Mouse (Mus musculus): Measurements from ENCODE around the gene Strn4.

Strn4 gene

GRCm38 (mm10) chr7:16842645-16843063 lies 27.0 kb downstream of the Strn4 start, which contains the start of gene Prkd2:
Gene Prkd2, plus strand, starts transcription at chr7:16842902.
- peak; percentile 97 for DNase-seq

DNA sequence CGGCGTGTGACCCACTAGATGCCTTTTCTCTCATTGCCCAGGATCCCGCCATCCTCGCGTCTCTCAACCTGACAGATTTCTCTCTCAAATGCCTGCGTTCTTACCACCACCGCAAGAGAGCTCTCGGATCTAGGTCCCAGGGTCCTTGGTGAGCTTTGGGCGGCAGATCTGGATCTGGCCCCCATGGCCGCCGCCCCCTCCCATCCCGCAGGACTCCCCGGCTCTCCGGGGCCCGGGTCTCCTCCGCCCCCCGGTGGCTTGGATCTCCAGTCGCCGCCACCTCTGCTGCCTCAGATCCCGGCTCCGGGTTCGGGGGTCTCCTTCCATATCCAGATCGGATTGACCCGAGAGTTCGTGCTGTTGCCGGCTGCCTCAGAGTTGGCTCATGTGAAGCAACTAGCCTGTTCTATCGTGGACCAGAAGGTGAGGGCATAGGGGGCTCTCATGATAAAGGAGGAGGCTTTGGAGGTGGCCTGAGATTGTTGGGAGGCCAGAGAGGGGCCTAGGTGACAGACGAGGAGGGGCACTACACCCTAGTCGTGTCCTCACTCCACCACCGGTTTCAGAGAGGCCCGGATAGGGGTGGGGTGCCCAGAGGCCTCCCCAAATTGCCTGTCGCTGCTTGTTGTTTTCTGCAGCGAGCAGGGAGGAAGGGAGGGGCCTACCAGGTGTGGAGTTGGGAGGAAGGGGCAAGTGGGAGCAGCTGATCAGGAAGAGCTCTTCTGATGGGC lies 27.9 kb downstream of the Strn4 start:
- DNase-seq = peak; percentile 50

GRCm38 (mm10) chr7:16844696-16845071 lies 29.0 kb downstream of the Strn4 start:
- no peak for DNase-seq

- peak; percentile 65 for DNase-seq
These were observed 29.6 kb downstream of the Strn4 start for GRCm38 (mm10) chr7:16845072-16845819.

DNA sequence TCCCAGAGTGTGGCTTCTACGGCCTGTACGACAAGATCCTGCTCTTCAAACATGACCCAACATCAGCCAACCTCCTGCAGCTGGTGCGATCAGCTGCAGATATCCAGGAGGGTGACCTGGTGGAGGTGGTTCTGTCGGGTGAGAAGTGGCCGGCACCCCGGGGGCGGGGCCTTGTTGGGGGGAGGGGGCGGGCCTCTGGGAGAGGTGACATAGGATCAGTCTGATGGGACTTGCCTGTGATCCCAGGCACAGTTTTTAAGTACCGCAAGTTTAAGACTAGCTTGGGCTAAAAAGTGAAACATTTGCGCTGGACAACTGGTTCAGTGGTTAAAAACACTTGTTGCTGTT lies 30.1 kb downstream of the Strn4 start:
- no peak for DNase-seq

DNA sequence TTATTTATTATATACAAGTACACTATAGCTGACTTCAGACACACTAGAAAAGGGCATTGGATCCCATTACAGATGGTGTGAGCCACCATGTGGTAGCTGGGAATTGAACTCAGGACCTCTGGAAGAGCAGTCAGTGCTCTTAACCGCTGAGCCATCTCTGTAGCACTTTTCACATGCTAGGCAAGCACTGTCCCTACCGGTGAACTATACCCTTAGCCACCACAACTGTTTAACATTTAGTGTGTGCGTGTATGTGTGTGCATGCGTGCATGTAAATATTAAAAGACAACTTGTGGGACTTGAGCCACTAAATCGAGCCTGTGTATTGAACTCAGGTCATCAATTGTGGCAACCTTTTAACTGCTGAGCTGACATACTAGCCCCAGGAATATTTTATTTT lies 31.1 kb downstream of the Strn4 start:
- no peak for DNase-seq

- DNase-seq = no peak
These were observed 31.8 kb downstream of the Strn4 start for GRCm38 (mm10) chr7:16847507-16847906.

GRCm38 (mm10) chr7:16848579-16848978 lies 32.9 kb downstream of the Strn4 start:
- peak; percentile 75 for DNase-seq

DNA sequence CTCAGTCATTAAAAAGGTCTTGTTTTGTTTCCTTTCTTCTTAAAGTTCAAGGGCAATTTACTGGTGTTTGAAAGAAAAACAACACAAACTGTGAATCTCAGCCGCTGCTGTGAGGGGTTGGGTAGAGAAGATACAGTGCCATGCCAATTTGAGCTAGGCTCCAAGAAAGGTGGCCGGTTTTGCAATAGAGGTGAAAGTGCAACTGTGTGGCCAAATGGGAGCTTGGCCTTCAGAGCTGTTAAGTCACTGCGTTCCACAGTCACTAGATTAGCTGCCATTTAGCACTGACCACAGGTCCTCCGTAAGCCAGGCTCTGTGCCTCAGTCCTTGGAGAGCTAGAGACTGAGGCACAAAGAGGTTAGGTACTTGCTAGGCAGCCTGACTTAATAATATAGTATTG lies 35.9 kb downstream of the Strn4 start:
- DNase-seq = no peak

GRCm38 (mm10) chr7:16853302-16853831 lies 37.7 kb downstream of the Strn4 start:
- peak; percentile 58 for DNase-seq

- peak; percentile 65 for DNase-seq
These were observed 42.6 kb downstream of the Strn4 start for GRCm38 (mm10) chr7:16858336-16858735.

GRCm38 (mm10) chr7:16859902-16860651 lies 44.4 kb downstream of the Strn4 start:
- DNase-seq = peak; percentile 74

GRCm38 (mm10) chr7:16867488-16867887 lies 51.8 kb downstream of the Strn4 start:
- DNase-seq = no peak

DNA sequence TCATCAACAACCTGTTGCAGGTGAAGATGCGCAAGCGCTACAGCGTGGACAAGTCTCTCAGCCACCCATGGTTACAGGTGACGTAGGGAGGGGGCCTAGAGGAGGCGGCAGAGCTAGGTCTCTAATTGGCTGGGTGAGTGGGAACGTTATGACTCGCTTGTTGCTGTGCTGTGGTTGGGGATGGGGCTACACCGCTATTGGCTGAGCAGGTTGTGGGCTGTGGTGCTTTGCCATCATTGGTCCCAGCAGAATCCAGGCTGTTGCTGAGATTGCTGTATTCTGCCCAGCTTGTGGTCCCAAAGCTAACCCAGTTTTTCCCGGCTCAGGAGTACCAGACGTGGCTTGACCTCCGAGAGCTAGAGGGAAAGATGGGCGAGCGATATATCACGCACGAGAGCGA lies 53.8 kb downstream of the Strn4 start:
- DNase-seq = peak; percentile 68

GRCm38 (mm10) chr7:16871600-16871999 lies 55.9 kb downstream of the Strn4 start:
- DNase-seq = no peak

DNA sequence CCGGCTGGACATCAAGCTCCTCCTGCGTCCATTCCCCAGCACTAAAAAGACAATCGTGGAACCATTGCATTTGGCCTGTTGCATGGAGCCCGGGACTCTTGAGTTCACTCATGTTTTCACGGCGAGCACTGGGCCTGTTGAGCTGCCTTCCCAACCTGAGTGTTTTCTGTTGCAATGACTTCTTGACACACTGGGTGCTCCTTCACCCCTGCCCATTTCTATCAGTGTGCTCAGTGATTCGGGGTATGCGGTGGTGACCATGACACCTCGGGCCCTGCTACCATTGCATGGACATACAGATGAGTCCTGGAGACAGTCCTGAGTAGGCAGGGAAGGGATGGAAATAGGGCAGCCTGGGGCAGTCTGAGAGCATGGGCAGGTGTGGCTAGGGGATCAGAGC lies 56.8 kb downstream of the Strn4 start:
- no peak for DNase-seq

- DNase-seq = no peak
These were observed 57.7 kb downstream of the Strn4 start for GRCm38 (mm10) chr7:16873392-16873791.

GRCm38 (mm10) chr7:16874190-16874589 lies 58.5 kb downstream of the Strn4 start:
- peak; percentile 85 for DNase-seq

GRCm38 (mm10) chr7:16874756-16875309 lies 59.1 kb downstream of the Strn4 start:
- peak; percentile 100 for DNase-seq

- DNase-seq = no peak
These were observed 59.4 kb downstream of the Strn4 start, which contains the start of gene Dact3 for GRCm38 (mm10) chr7:16875310-16875325. Gene Dact3, plus strand, starts transcription at chr7:16875317.

DNA sequence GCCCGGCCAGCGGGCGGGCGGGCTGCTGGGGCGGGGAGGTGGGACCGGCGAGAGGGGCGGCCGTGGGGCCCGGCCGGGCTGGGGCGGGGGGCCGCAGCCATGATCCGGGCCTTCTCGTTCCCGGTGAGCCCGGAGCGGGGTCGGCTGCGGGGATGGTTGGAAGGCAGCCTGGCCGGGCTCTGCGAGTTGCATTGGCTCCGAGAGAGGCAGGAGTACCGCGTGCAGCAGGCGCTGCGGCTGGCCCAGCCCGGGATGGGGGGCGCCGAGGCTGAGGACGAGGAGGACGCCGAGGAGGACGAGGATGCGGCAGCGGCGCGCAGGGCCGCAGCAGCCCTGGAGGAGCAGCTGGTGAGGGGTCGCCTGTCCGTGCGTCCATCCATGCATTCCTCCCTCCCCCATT lies 59.6 kb downstream of the Strn4 start:
- no peak for DNase-seq

DNA sequence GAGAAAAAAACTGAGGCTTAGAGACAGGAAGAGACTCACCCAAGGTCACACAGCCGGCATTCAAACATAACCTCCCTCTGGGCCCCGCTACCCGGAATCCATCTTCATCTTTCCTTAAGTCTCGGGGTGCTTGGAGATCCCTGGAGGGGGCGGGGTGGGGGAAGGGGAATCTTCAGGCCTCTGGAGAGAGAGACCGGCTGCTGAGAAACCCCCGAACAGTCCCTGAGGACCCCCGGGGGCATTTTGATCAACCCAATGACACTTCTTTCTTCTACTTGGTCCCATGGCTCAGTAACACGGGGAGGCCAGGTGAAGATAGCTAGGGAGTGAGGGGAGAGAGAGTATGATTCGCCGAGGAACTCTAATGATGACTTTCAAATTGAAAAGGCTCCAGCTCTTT lies 60.3 kb downstream of the Strn4 start:
- DNase-seq = no peak

GRCm38 (mm10) chr7:16876608-16877007 lies 60.9 kb downstream of the Strn4 start:
- peak; percentile 73 for DNase-seq

- DNase-seq = no peak
These were observed 62.0 kb downstream of the Strn4 start for GRCm38 (mm10) chr7:16877717-16878116.

Data from kidney, postnatal 10 days (tissue).